Mouse (Mus musculus) midbrain, embryonic 14.5 days (tissue): Measurements from ENCODE around the gene Slc15a2. TPM values are rescaled to one million over a fixed set of nuclear protein-coding genes. Genes with fewer than 3 reads are reported as not detected.

Source experiments
- ATAC-seq: fragments of 200-750 bp; cut with Nextera tagmentation; 2 replicates; pipeline ENCODE4 v1.8.0; 2017; ENCODE audit warnings: moderate number of reproducible peaks, moderate library complexity; ENCODE audit not compliant: low FRiP score, low TSS enrichment
- DNase-seq: peaks from one replicate; pipeline ENCODE4 v3.0.0-alpha.2; 2015
- H3K27ac ChIP-seq: fragments of 300-500 bp; sonication (generic); replicated peaks from 2 replicates; pipeline ENCODE4 v1.5.1; 2014; ENCODE audit warnings: mild to moderate bottlenecking, low read depth, low read length, moderate library complexity
- H3K27me3 ChIP-seq: fragments of 300-500 bp; sonication (generic); 2 replicates; pipeline ENCODE4 v1.6.1; 2014; ENCODE audit warnings: low read length, control low read depth, mixed read lengths; ENCODE audit not compliant: control insufficient read depth, insufficient read depth
- H3K36me3 ChIP-seq: fragments of 300-500 bp; sonication (generic); 2 replicates; pipeline ENCODE4 v1.6.1; 2014; ENCODE audit warnings: low read length, control low read depth; ENCODE audit not compliant: control insufficient read depth, insufficient read depth
- H3K4me1 ChIP-seq: fragments of 300-500 bp; sonication (generic); 2 replicates; pipeline ENCODE4 v1.6.1; 2014; ENCODE audit warnings: mild to moderate bottlenecking, antibody characterized with exemption, low read length, control low read depth; ENCODE audit not compliant: control insufficient read depth, insufficient read depth
- H3K4me2 ChIP-seq: fragments of 300-500 bp; sonication (generic); 2 replicates; pipeline ENCODE4 v1.6.1; 2014; ENCODE audit warnings: mild to moderate bottlenecking, low read length, moderate library complexity
- H3K4me3 ChIP-seq: fragments of 300-500 bp; sonication (generic); replicated peaks from 2 replicates; pipeline ENCODE4 v1.5.1; 2014; ENCODE audit warnings: low read depth, low read length
- H3K9ac ChIP-seq: fragments of 300-500 bp; sonication (generic); replicated peaks from 2 replicates; pipeline ENCODE4 v1.6.1; 2014; ENCODE audit warnings: mild to moderate bottlenecking, low read length, moderate library complexity
- H3K9me3 ChIP-seq: fragments of 300-500 bp; sonication (generic); 2 replicates; pipeline ENCODE4 v1.6.1; 2016; ENCODE audit warnings: low read length, control low read depth, mixed read lengths; ENCODE audit not compliant: control insufficient read depth
- WGBS: fragments of 180-500 bp; shearing (Covaris S2); extraction: QIAGEN DNeasy Blood & Tissue Kit; methylation state at CpG from one replicate; pipeline ENCODE4 v1.1.7; 2014; 5-methylcytosine and 5-hydroxymethylcytosine counted together
- polyA plus RNA-seq: library from polyadenylated mRNA; unstranded; fragments of >200 nt; fragmentation: Nextera tagmentation; extraction: Ambion mirVana; gene quantifications from 2 replicates; pipeline ENCODE4 v1.2.1, GENCODE M21; 2014

The Slc15a2 gene
- polyA plus RNA-seq, 1 experiment from 2014 or later, result 9.2 TPM

- no peak overlapping the region for H3K27ac ChIP-seq
- ATAC-seq (no peak), DNase-seq (peak; percentile 2)
- no peaks in the 10 kb centered on the region for H3K27me3 ChIP-seq
- H3K36me3 ChIP-seq, result no peaks in the 10 kb centered on the region
- H3K4me1 ChIP-seq, result no peaks in the 10 kb centered on the region
- no peaks in the 10 kb centered on the region for H3K9me3 ChIP-seq
- H3K4me2 ChIP-seq, result no peak overlapping the region
- no peak overlapping the region for H3K9ac ChIP-seq
- WGBS, result 79% methylated on average over 6 of the region's 6 CpGs
- H3K4me3 ChIP-seq, result no peak overlapping the region
Measured at GRCm38 (mm10) chr16:36775658-36776057, 9.1 kb downstream of the Slc15a2 start.

GRCm38 (mm10) chr16:36772996-36773395 lies 11.8 kb downstream of the Slc15a2 start:
- no peaks in the 10 kb centered on the region for H3K4me1 ChIP-seq
- no peak for DNase-seq
- H3K27ac ChIP-seq, result no peak overlapping the region
- no peak overlapping the region for H3K4me3 ChIP-seq
- H3K36me3 ChIP-seq, result no peaks in the 10 kb centered on the region
- no peaks in the 10 kb centered on the region for H3K27me3 ChIP-seq
- no peak overlapping the region for H3K9ac ChIP-seq
- no peak for ATAC-seq
- WGBS, result 94% methylated on average over 5 of the region's 5 CpGs
- no peak overlapping the region for H3K4me2 ChIP-seq
- H3K9me3 ChIP-seq, result no peaks in the 10 kb centered on the region

- Histone ChIP-seq H3K4me2 (no peak overlapping the region), H3K27ac (no peak overlapping the region), H3K9ac (no peak overlapping the region), H3K27me3 (no peaks in the 10 kb centered on the region), H3K36me3 (no peaks in the 10 kb centered on the region), H3K4me3 (no peak overlapping the region), H3K4me1 (no peaks in the 10 kb centered on the region), H3K9me3 (no peaks in the 10 kb centered on the region)
- 94% methylated on average over 3 of the region's 3 CpGs for WGBS
- DNase-seq (no peak), ATAC-seq (no peak)
Measured at GRCm38 (mm10) chr16:36771703-36772102, 13.1 kb downstream of the Slc15a2 start.

- no peak for ATAC-seq
- no peak overlapping the region for H3K4me2 ChIP-seq
- no peak overlapping the region for H3K27ac ChIP-seq
- no peaks in the 10 kb centered on the region for H3K36me3 ChIP-seq
- H3K27me3 ChIP-seq, result no peaks in the 10 kb centered on the region
- no peak for DNase-seq
- no peak overlapping the region for H3K4me3 ChIP-seq
- H3K9me3 ChIP-seq, result no peaks in the 10 kb centered on the region
- H3K9ac ChIP-seq, result no peak overlapping the region
- no peaks in the 10 kb centered on the region for H3K4me1 ChIP-seq
- WGBS, result 76% methylated on average over 2 of the region's 2 CpGs
Measured at GRCm38 (mm10) chr16:36771244-36771643, 13.5 kb downstream of the Slc15a2 start.

GRCm38 (mm10) chr16:36770830-36771229 lies 13.9 kb downstream of the Slc15a2 start:
- DNase-seq (peak; percentile 4), ATAC-seq (no peak)
- Histone ChIP-seq H3K27me3 (no peaks in the 10 kb centered on the region), H3K36me3 (no peaks in the 10 kb centered on the region), H3K4me2 (no peak overlapping the region), H3K27ac (no peak overlapping the region), H3K9me3 (no peaks in the 10 kb centered on the region), H3K4me3 (no peak overlapping the region), H3K9ac (no peak overlapping the region), H3K4me1 (no peaks in the 10 kb centered on the region)
- WGBS, result 35% methylated on average over 4 of the region's 4 CpGs

- WGBS, result 83% methylated on average over 8 of the region's 13 CpGs
- no peak overlapping the region for H3K9ac ChIP-seq
- H3K4me2 ChIP-seq, result no peak overlapping the region
- ATAC-seq (no peak), DNase-seq (peak; percentile 9)
- no peaks in the 10 kb centered on the region for H3K27me3 ChIP-seq
- no peaks in the 10 kb centered on the region for H3K4me1 ChIP-seq
- H3K27ac ChIP-seq, result no peak overlapping the region
- H3K36me3 ChIP-seq, result no peaks in the 10 kb centered on the region
- H3K9me3 ChIP-seq, result no peaks in the 10 kb centered on the region
- no peak overlapping the region for H3K4me3 ChIP-seq
Measured at GRCm38 (mm10) chr16:36770191-36770771, 14.5 kb downstream of the Slc15a2 start.

- ATAC-seq, result no peak
- H3K4me1 ChIP-seq, result no peaks in the 10 kb centered on the region
- WGBS, result 93% methylated on average over 3 of the region's 3 CpGs
Measured at GRCm38 (mm10) chr16:36751979-36752378, 32.8 kb downstream of the Slc15a2 start.

GRCm38 (mm10) chr16:36747767-36748166 lies 37.0 kb downstream of the Slc15a2 start:
- ATAC-seq, result no peak
- Histone ChIP-seq H3K9me3 (no peaks in the 10 kb centered on the region), H3K4me1 (no peaks in the 10 kb centered on the region), H3K36me3 (no peaks in the 10 kb centered on the region), H3K9ac (no peak overlapping the region), H3K4me3 (no peak overlapping the region), H3K4me2 (no peak overlapping the region), H3K27me3 (no peaks in the 10 kb centered on the region), H3K27ac (no peak overlapping the region)
- 81% methylated on average over 2 of the region's 2 CpGs for WGBS
- no peak for DNase-seq

More at GRCm38 (mm10) chr16:36751979-36752378, 32.8 kb downstream of the Slc15a2 start:
- H3K9ac ChIP-seq, result no peak overlapping the region
- H3K27ac ChIP-seq, result no peak overlapping the region
- no peaks in the 10 kb centered on the region for H3K27me3 ChIP-seq
- H3K4me3 ChIP-seq, result no peak overlapping the region
- H3K36me3 ChIP-seq, result no peaks in the 10 kb centered on the region
- H3K4me2 ChIP-seq, result no peak overlapping the region
- H3K9me3 ChIP-seq, result no peaks in the 10 kb centered on the region
- no peak for DNase-seq

- Histone ChIP-seq H3K27me3 (no peaks in the 10 kb centered on the region), H3K4me2 (no peak overlapping the region), H3K27ac (no peak overlapping the region), H3K9me3 (no peaks in the 10 kb centered on the region), H3K36me3 (no peaks in the 10 kb centered on the region), H3K9ac (no peak overlapping the region), H3K4me3 (no peak overlapping the region), H3K4me1 (no peaks in the 10 kb centered on the region)
- 90% methylated on average over 4 of the region's 4 CpGs for WGBS
- no peak for DNase-seq
- no peak for ATAC-seq
Measured at GRCm38 (mm10) chr16:36747068-36747467, 37.7 kb downstream of the Slc15a2 start.
